Mouse (Mus musculus) forebrain, embryonic 11.5 days (tissue): Measurements from ENCODE around the gene Litaf. TPM values are rescaled to one million over a fixed set of nuclear protein-coding genes. Genes with fewer than 3 reads are reported as not detected.

Experiments
- ATAC-seq: fragments of 200-750 bp; cut with Nextera tagmentation; replicated peaks from 2 replicates; pipeline ENCODE4 v1.8.0; 2017; ENCODE audit warnings: moderate TSS enrichment; ENCODE audit not compliant: low FRiP score
- DNase-seq: peaks from one replicate; pipeline ENCODE4 v3.0.0-alpha.2; 2017; ENCODE audit warnings: low spot score
- H3K27ac ChIP-seq: fragments of 300-500 bp; sonication (generic); 2 replicates; pipeline ENCODE4 v1.5.1; 2014; ENCODE audit warnings: low read depth, low read length
- H3K27me3 ChIP-seq: fragments of 300-500 bp; sonication (generic); 2 replicates; pipeline ENCODE4 v1.6.1; 2014; ENCODE audit warnings: mild to moderate bottlenecking, low read length, mixed read lengths; ENCODE audit not compliant: control insufficient read depth, insufficient read depth
- H3K36me3 ChIP-seq: fragments of 300-500 bp; sonication (generic); 2 replicates; pipeline ENCODE4 v1.6.1; 2014; ENCODE audit warnings: mild to moderate bottlenecking, low read length, moderate library complexity, mixed read lengths; ENCODE audit not compliant: control insufficient read depth, insufficient read depth
- H3K4me1 ChIP-seq: fragments of 300-500 bp; sonication (generic); replicated peaks from 2 replicates; pipeline ENCODE4 v1.6.1; 2014; ENCODE audit warnings: low read length, mixed read lengths; ENCODE audit not compliant: control insufficient read depth, insufficient read depth
- H3K4me2 ChIP-seq: fragments of 300-500 bp; sonication (generic); 2 replicates; pipeline ENCODE4 v1.6.1; 2014; ENCODE audit warnings: low read depth, mild to moderate bottlenecking, low read length, moderate library complexity, mixed read lengths; ENCODE audit not compliant: severe bottlenecking
- H3K4me3 ChIP-seq: fragments of 300-500 bp; sonication (generic); 2 replicates; pipeline ENCODE4 v1.5.1; 2014; ENCODE audit warnings: low read depth, low read length
- H3K9ac ChIP-seq: fragments of 300-500 bp; sonication (generic); 2 replicates; pipeline ENCODE4 v1.6.1; 2014; ENCODE audit warnings: low read length
- H3K9me3 ChIP-seq: fragments of 300-500 bp; sonication (generic); 2 replicates; pipeline ENCODE4 v1.6.1; 2016; ENCODE audit warnings: low read length, mixed read lengths; ENCODE audit not compliant: control insufficient read depth
- WGBS: fragments of 180-500 bp; shearing (Covaris S2); extraction: QIAGEN DNeasy Blood & Tissue Kit; methylation state at CpG from one replicate; pipeline ENCODE4 v1.1.7; 2014; 5-methylcytosine and 5-hydroxymethylcytosine counted together
- polyA plus RNA-seq: library from polyadenylated mRNA; unstranded; fragments of >200 nt; fragmentation: Nextera tagmentation; extraction: Ambion mirVana; gene quantifications from 2 replicates; pipeline ENCODE4 v1.2.1, GENCODE M21; 2014

Litaf gene
- polyA plus RNA-seq, 1 experiment from 2014 or later: 52.0 TPM

- Histone ChIP-seq H3K4me2 (no peak overlapping the region), H3K4me3 (no peak overlapping the region), H3K27ac (no peak overlapping the region), H3K27me3 (no peaks in the 10 kb centered on the region), H3K4me1 (peaks cover 5% of the 10 kb centered on the region; the same call in 1 of the 2 replicates), H3K36me3 (no peaks in the 10 kb centered on the region), H3K9me3 (no peaks in the 10 kb centered on the region), H3K9ac (no peak overlapping the region)
- peak; percentile 45; the same call in 1 of the 2 replicates for ATAC-seq
- WGBS: 80% methylated on average over 8 of the region's 8 CpGs
- no peak for DNase-seq
These were observed 108.8 kb downstream of the Litaf start for GRCm38 (mm10) chr16:10956938-10957685.

GRCm38 (mm10) chr16:10955078-10955477 lies 110.9 kb downstream of the Litaf start:
- 89% methylated on average over 4 of the region's 4 CpGs for WGBS
- no peak for DNase-seq
- H3K4me3 ChIP-seq: no peak overlapping the region

DNA sequence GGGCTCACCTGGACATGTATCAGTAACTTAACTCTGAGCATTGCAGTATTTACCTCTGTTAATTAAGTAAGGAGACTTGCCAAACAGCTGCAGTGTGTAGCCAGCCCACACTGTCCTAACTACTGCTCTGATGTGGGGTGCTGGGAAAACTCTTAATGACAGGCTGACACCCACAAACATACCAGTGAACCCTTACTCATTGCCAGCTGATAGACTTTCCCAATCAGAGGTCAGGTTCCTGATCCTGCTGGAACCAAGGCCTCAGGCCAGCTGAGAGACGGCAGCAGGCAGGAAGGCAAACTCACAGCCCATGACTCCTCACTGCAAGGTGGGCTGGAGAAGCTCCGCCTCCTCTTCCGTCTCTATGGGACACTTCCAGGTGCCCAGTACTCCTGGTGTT lies 113.1 kb downstream of the Litaf start:
- H3K4me3 ChIP-seq: no peak overlapping the region
- H3K9me3 ChIP-seq: no peaks in the 10 kb centered on the region
- H3K4me2 ChIP-seq: no peak overlapping the region
- peaks cover 3% of the 10 kb centered on the region; the same call in 1 of the 2 replicates for H3K4me1 ChIP-seq
- H3K36me3 ChIP-seq: no peaks in the 10 kb centered on the region
- ATAC-seq: no peak
- WGBS: 96% methylated on average over 3 of the region's 3 CpGs
- H3K9ac ChIP-seq: no peak overlapping the region
- no peaks in the 10 kb centered on the region for H3K27me3 ChIP-seq
- no peak overlapping the region for H3K27ac ChIP-seq
- DNase-seq: no peak

More at GRCm38 (mm10) chr16:10955078-10955477, 110.9 kb downstream of the Litaf start:
- peaks cover 5% of the 10 kb centered on the region; the same call in 1 of the 2 replicates for H3K4me1 ChIP-seq
- H3K4me2 ChIP-seq: no peak overlapping the region
- ATAC-seq: no peak
- H3K27ac ChIP-seq: no peak overlapping the region
- H3K36me3 ChIP-seq: no peaks in the 10 kb centered on the region
- no peaks in the 10 kb centered on the region for H3K9me3 ChIP-seq
- no peaks in the 10 kb centered on the region for H3K27me3 ChIP-seq
- H3K9ac ChIP-seq: no peak overlapping the region

DNA sequence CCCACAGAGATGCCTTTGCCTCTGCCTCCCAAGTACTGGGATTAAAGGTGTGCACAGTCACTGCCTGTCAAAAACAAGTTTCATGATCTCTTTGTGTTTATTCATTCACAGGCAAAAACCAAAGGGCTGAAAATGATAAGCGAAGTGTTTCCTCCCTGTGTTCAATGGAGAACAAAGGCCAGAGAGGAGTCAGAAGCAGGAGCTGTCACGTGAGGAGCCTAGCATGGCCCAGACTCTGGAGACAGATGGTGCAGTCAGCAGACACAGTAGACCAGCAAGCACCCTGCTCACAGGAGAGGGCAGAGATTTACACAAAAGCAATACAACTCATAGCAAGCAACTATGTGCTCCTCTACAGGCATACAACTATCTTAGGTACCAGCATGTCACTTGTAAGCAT lies 113.9 kb downstream of the Litaf start:
- no peaks in the 10 kb centered on the region for H3K9me3 ChIP-seq
- no peak overlapping the region for H3K9ac ChIP-seq
- no peak overlapping the region for H3K4me2 ChIP-seq
- H3K4me1 ChIP-seq: no peaks in the 10 kb centered on the region
- H3K36me3 ChIP-seq: no peaks in the 10 kb centered on the region
- H3K27ac ChIP-seq: no peak overlapping the region
- no peak overlapping the region for H3K4me3 ChIP-seq
- ATAC-seq (no peak), DNase-seq (no peak)
- no peaks in the 10 kb centered on the region for H3K27me3 ChIP-seq
- 73% methylated on average over 2 of the region's 2 CpGs for WGBS

GRCm38 (mm10) chr16:10951581-10951980 lies 114.4 kb downstream of the Litaf start:
- Histone ChIP-seq H3K27ac (no peak overlapping the region), H3K4me2 (no peak overlapping the region), H3K4me1 (no peaks in the 10 kb centered on the region), H3K4me3 (no peak overlapping the region), H3K27me3 (no peaks in the 10 kb centered on the region), H3K9ac (no peak overlapping the region), H3K36me3 (no peaks in the 10 kb centered on the region), H3K9me3 (no peaks in the 10 kb centered on the region)
- 5% methylated on average over 3 of the region's 3 CpGs for WGBS
- ATAC-seq (no peak), DNase-seq (no peak)

- Histone ChIP-seq H3K4me2 (no peak overlapping the region), H3K9ac (no peak overlapping the region), H3K4me3 (no peak overlapping the region), H3K4me1 (no peaks in the 10 kb centered on the region), H3K36me3 (no peaks in the 10 kb centered on the region), H3K27ac (no peak overlapping the region), H3K27me3 (no peaks in the 10 kb centered on the region), H3K9me3 (no peaks in the 10 kb centered on the region)
- ATAC-seq: no peak
- 83% methylated on average over 9 of the region's 9 CpGs for WGBS
- no peak for DNase-seq
These were observed 115.4 kb downstream of the Litaf start for GRCm38 (mm10) chr16:10950539-10950938.

GRCm38 (mm10) chr16:10947724-10948123 lies 118.2 kb downstream of the Litaf start:
- H3K27me3 ChIP-seq: no peaks in the 10 kb centered on the region
- no peaks in the 10 kb centered on the region for H3K9me3 ChIP-seq
- ATAC-seq (no peak), DNase-seq (no peak)
- no peaks in the 10 kb centered on the region for H3K4me1 ChIP-seq
- no peak overlapping the region for H3K4me3 ChIP-seq
- H3K4me2 ChIP-seq: no peak overlapping the region
- H3K36me3 ChIP-seq: no peaks in the 10 kb centered on the region
- no peak overlapping the region for H3K27ac ChIP-seq
- H3K9ac ChIP-seq: no peak overlapping the region
- WGBS: 21% methylated on average over 3 of the region's 3 CpGs

- no peaks in the 10 kb centered on the region for H3K27me3 ChIP-seq
- H3K36me3 ChIP-seq: no peaks in the 10 kb centered on the region
- H3K9ac ChIP-seq: no peak overlapping the region
- DNase-seq (no peak), ATAC-seq (no peak)
- no peak overlapping the region for H3K4me2 ChIP-seq
- no peak overlapping the region for H3K27ac ChIP-seq
- no peak overlapping the region for H3K4me3 ChIP-seq
- WGBS: 85% methylated on average over 7 of the region's 7 CpGs
- H3K4me1 ChIP-seq: no peaks in the 10 kb centered on the region
- H3K9me3 ChIP-seq: no peaks in the 10 kb centered on the region
These were observed 120.4 kb downstream of the Litaf start for GRCm38 (mm10) chr16:10945381-10946127.
